Mouse (Mus musculus) ES-E14 (cell line): ENCODE measurements around the gene Rhob. TPM values are rescaled to one million over a fixed set of nuclear protein-coding genes. Genes with fewer than 3 reads are reported as not detected.

Experiments used
- DNase-seq: peaks from one replicate; pipeline ENCODE4 v3.0.0-alpha.2; 2013; ENCODE audit warnings: low read depth, low spot score
- H3K27ac ChIP-seq: 2 replicates; pipeline ENCODE4 v1.5.1; 2012; ENCODE audit warnings: low read depth, mild to moderate bottlenecking, low read length, moderate library complexity, mixed read lengths; ENCODE audit not compliant: poor library complexity, insufficient read depth, severe bottlenecking
- H3K36me3 ChIP-seq: 2 replicates; pipeline ENCODE4 v1.6.1; 2012; ENCODE audit warnings: mild to moderate bottlenecking, low read length, moderate library complexity, mixed read lengths; ENCODE audit not compliant: control insufficient read depth, poor library complexity, insufficient read depth, severe bottlenecking
- H3K4me1 ChIP-seq, 2 experiments: fragments of 150-350 bp in 1 of 2; sonication (generic) in 1 of 2; 2 replicates each; pipeline ENCODE4 v1.6.1; 2012; ENCODE audit warnings: low read length in 2 of 2, mild to moderate bottlenecking in 1 of 2, mixed read lengths in 1 of 2; ENCODE audit not compliant: control insufficient read depth in 2 of 2, insufficient read depth in 2 of 2, poor library complexity in 1 of 2
- H3K4me3 ChIP-seq, 2 experiments: fragments of 150-350 bp in 1 of 2; sonication (generic) in 1 of 2; 2 replicates each; pipeline ENCODE4 v1.5.1; 2012; ENCODE audit warnings: low read length in 2 of 2, low read depth in 1 of 2, mild to moderate bottlenecking in 1 of 2, mixed read lengths in 1 of 2; ENCODE audit not compliant: insufficient read depth in 1 of 2, poor library complexity in 1 of 2, severe bottlenecking in 1 of 2
- H3K9ac ChIP-seq: 2 replicates; pipeline ENCODE4 v1.6.1; 2012; ENCODE audit warnings: low read depth, mild to moderate bottlenecking, low read length, mixed read lengths; ENCODE audit not compliant: poor library complexity, insufficient read depth, severe bottlenecking
- H3K9me3 ChIP-seq: fragments of 150-350 bp; sonication (generic); 2 replicates; pipeline ENCODE4 v1.6.1; 2012; ENCODE audit warnings: low read depth, mild to moderate bottlenecking, low read length; ENCODE audit not compliant: control insufficient read depth, insufficient read depth
- CHD2 ChIP-seq: IDR thresholded peaks from 2 replicates; pipeline ENCODE4 v1.6.1; 2014; ENCODE audit warnings: mild to moderate bottlenecking, low read depth, low read length, inconsistent platforms
- HCFC1 ChIP-seq: IDR thresholded peaks from 2 replicates; pipeline ENCODE4 v1.6.1; 2012; ENCODE audit warnings: low read length, inconsistent platforms, borderline replicate concordance; ENCODE audit not compliant: insufficient read depth
- MAFK ChIP-seq: IDR thresholded peaks from 2 replicates; pipeline ENCODE4 v1.6.1; 2014; ENCODE audit warnings: mild to moderate bottlenecking, low read depth, low read length, inconsistent platforms; ENCODE audit not compliant: insufficient read depth
- ZC3H11A ChIP-seq: IDR thresholded peaks from 2 replicates; pipeline ENCODE4 v1.6.1; 2012; ENCODE audit warnings: low read depth, mild to moderate bottlenecking, inconsistent platforms, low read length, borderline replicate concordance
- ZNF384 ChIP-seq: IDR thresholded peaks from 2 replicates; pipeline ENCODE4 v1.6.1; 2012; ENCODE audit warnings: low read depth, low read length, inconsistent platforms
- in situ Hi-C, 2 experiments: fragments of 600-800 bp; cut with MboI; formaldehyde crosslinking; loops; one replicate each; pipeline ENCODE4 v1.15.1; 2025; ENCODE audit warnings: low sequenced_read_pairs in 2 of 2, inconsistent platforms in 1 of 2; ENCODE audit not compliant: unreplicated experiment in 2 of 2
- total RNA-seq: library from RNA; depleted of rRNA; stranded (reverse); fragments of 300-350 nt; gene quantifications from 2 replicates; pipeline ENCODE4 v1.2.3, GENCODE M21; 2012

The Rhob gene
- total RNA-seq, 1 experiment: 43.6 TPM

GRCm38 (mm10) chr12:8498148-8498571 lies 1.6 kb downstream of the Rhob start:
- no peak overlapping the region for H3K27ac ChIP-seq
- peaks cover 0 to 14% of the 10 kb centered on the region in 2 experiments; a peak in 2 of 4 replicates for H3K4me1 ChIP-seq
- no peak overlapping the region for H3K9ac ChIP-seq
- no peaks in the 10 kb centered on the region for H3K9me3 ChIP-seq
- H3K36me3 ChIP-seq: no peaks in the 10 kb centered on the region
- in situ Hi-C loops: no loop called here
- H3K4me3 ChIP-seq: peak overlapping the region; percentile 87 to 92
- TF ChIP-seq MAFK (no peak), ZNF384 (no peak), CHD2 (no peak), HCFC1 (no peak), ZC3H11A (no peak)
- DNase-seq: no peak

- H3K9me3 ChIP-seq: no peaks in the 10 kb centered on the region
- no peak overlapping the region for H3K27ac ChIP-seq
- peaks cover 0 to 14% of the 10 kb centered on the region in 2 experiments; a peak in 2 of 4 replicates for H3K4me1 ChIP-seq
- in situ Hi-C loops: no loop called here
- no peaks in the 10 kb centered on the region for H3K36me3 ChIP-seq
- H3K4me3 ChIP-seq: no peak overlapping the region
- TF ChIP-seq MAFK: no peak
- TF ChIP-seq HCFC1: no peak
- no peak for TF ChIP-seq ZC3H11A
- no peak for TF ChIP-seq CHD2
- no peak for TF ChIP-seq ZNF384
- H3K9ac ChIP-seq: no peak overlapping the region
- DNase-seq: no peak
Measured at GRCm38 (mm10) chr12:8497314-8497706, 2.5 kb downstream of the Rhob start.

GRCm38 (mm10) chr12:8496679-8497313 lies 3.0 kb downstream of the Rhob start:
- Histone ChIP-seq H3K9ac (no peak overlapping the region), H3K4me1 (peaks cover 0 to 14% of the 10 kb centered on the region in 2 experiments; a peak in 2 of 4 replicates), H3K9me3 (no peaks in the 10 kb centered on the region), H3K36me3 (no peaks in the 10 kb centered on the region), H3K27ac (no peak overlapping the region), H3K4me3 (no peak overlapping the region)
- in situ Hi-C loops: no loop called here
- TF ChIP-seq ZNF384 (peak; percentile 58; the same call in 1 of the 2 replicates), MAFK (no peak)
- DNase-seq: no peak

- peak; percentile 69 for DNase-seq
- Histone ChIP-seq H3K9me3 (no peaks in the 10 kb centered on the region), H3K36me3 (no peaks in the 10 kb centered on the region), H3K9ac (no peak overlapping the region), H3K4me1 (peaks cover 0 to 12% of the 10 kb centered on the region in 2 experiments; a peak in 2 of 4 replicates), H3K4me3 (no peak overlapping the region), H3K27ac (no peak overlapping the region)
- in situ Hi-C loops: no loop called here
- TF ChIP-seq ZC3H11A: no peak
- no peak for TF ChIP-seq CHD2
- TF ChIP-seq MAFK: no peak
- no peak for TF ChIP-seq ZNF384
- TF ChIP-seq HCFC1: no peak
Measured at GRCm38 (mm10) chr12:8495881-8496678, 3.7 kb downstream of the Rhob start.
